Mouse (Mus musculus) layer of hippocampus, postnatal 25 days (tissue): Measurements from ENCODE around the gene Rpl9-ps6. TPM values are rescaled to one million over a fixed set of nuclear protein-coding genes. Genes with fewer than 3 reads are reported as not detected.

Experiments used
- DNase-seq, 2 experiments: peaks; one replicate each; pipeline ENCODE4 v3.0.0; 2022; ENCODE audit warnings: mixed read lengths in 2 of 2, low spot score in 1 of 2; ENCODE audit errors: extremely low spot score in 1 of 2
- total RNA-seq, 2 experiments: library from RNA; stranded (reverse); gene quantifications; 2 replicates each; pipeline ENCODE4 v1.2.3; 2021

Gene Rpl9-ps6
- 10 to 100 TPM; 23.8 to 33.2 TPM for total RNA-seq

GRCm38 (mm10) chr19:32466478-32466877 lies at the start of gene Rpl9-ps6:
Gene Rpl9-ps6 (minus strand): TSS chr19:32466578.
- DNase-seq: no peak

GRCm38 (mm10) chr19:32512518-32512917 lies 46.1 kb upstream of the Rpl9-ps6 start:
- no peak for DNase-seq

- DNase-seq: no peak
Observed at GRCm38 (mm10) chr19:32510962-32511361, 44.6 kb upstream of the Rpl9-ps6 start.

- no peak for DNase-seq
Observed at GRCm38 (mm10) chr19:32510267-32510666, 43.9 kb upstream of the Rpl9-ps6 start.

- DNase-seq: no peak
Observed at GRCm38 (mm10) chr19:32507526-32507925, 41.1 kb upstream of the Rpl9-ps6 start.

- no peak for DNase-seq
Observed at GRCm38 (mm10) chr19:32507100-32507499, 40.7 kb upstream of the Rpl9-ps6 start.

- no peak for DNase-seq
Observed at GRCm38 (mm10) chr19:32506514-32506913, 40.1 kb upstream of the Rpl9-ps6 start.

- DNase-seq: no peak
Observed at GRCm38 (mm10) chr19:32506081-32506480, 39.7 kb upstream of the Rpl9-ps6 start.

- no peak for DNase-seq
Observed at GRCm38 (mm10) chr19:32501414-32501813, 35.0 kb upstream of the Rpl9-ps6 start.

- no peak for DNase-seq
Observed at GRCm38 (mm10) chr19:32498002-32498401, 31.6 kb upstream of the Rpl9-ps6 start.

- DNase-seq: no peak
Observed at GRCm38 (mm10) chr19:32497411-32497810, 31.0 kb upstream of the Rpl9-ps6 start.

- no peak for DNase-seq
Observed at GRCm38 (mm10) chr19:32495034-32495433, 28.7 kb upstream of the Rpl9-ps6 start.

- no peak for DNase-seq
Observed at GRCm38 (mm10) chr19:32494611-32495010, 28.2 kb upstream of the Rpl9-ps6 start.

GRCm38 (mm10) chr19:32493471-32493870 lies 27.1 kb upstream of the Rpl9-ps6 start:
- DNase-seq: no peak

- no peak for DNase-seq
Observed at GRCm38 (mm10) chr19:32492981-32493380, 26.6 kb upstream of the Rpl9-ps6 start.

GRCm38 (mm10) chr19:32492339-32492738 lies 26.0 kb upstream of the Rpl9-ps6 start:
- DNase-seq: no peak

GRCm38 (mm10) chr19:32490976-32491375 lies 24.6 kb upstream of the Rpl9-ps6 start:
- no peak for DNase-seq

GRCm38 (mm10) chr19:32489166-32489895 lies 23.0 kb upstream of the Rpl9-ps6 start:
- DNase-seq: no peak

GRCm38 (mm10) chr19:32487595-32488255 lies 21.3 kb upstream of the Rpl9-ps6 start:
- no peak for DNase-seq

- peak; percentile 40 to 55 for DNase-seq
Observed at GRCm38 (mm10) chr19:32486106-32486724, 19.8 kb upstream of the Rpl9-ps6 start.

- peak; percentile 76 to 90 for DNase-seq
Observed at GRCm38 (mm10) chr19:32485681-32486105, 19.3 kb upstream of the Rpl9-ps6 start, which contains the start of gene Minpp1. Gene Minpp1 (plus strand): TSS chr19:32485769.
